Mouse (Mus musculus) thymus, postnatal 14 days (tissue): ENCODE data around the gene Tead2.

Experiments
- DNase-seq: peaks from one replicate; pipeline ENCODE4 v3.0.0; 2021

Gene Tead2

GRCm38 (mm10) chr7:45215673-45216441, at the start of gene Tead2:
Tead2 (plus strand) TSS chr7:45215753.
- no peak for DNase-seq

GRCm38 (mm10) chr7:45166950-45167401, 48.6 kb upstream of the Tead2 start:
- no peak for DNase-seq

- DNase-seq: no peak
These were observed 47.6 kb upstream of the Tead2 start for GRCm38 (mm10) chr7:45167761-45168445.

GRCm38 (mm10) chr7:45168656-45169055, 46.9 kb upstream of the Tead2 start:
- no peak for DNase-seq

- DNase-seq: no peak
These were observed 46.1 kb upstream of the Tead2 start for GRCm38 (mm10) chr7:45169495-45169894.

- DNase-seq: peak; percentile 63
These were observed 42.6 kb upstream of the Tead2 start for GRCm38 (mm10) chr7:45172974-45173373.

GRCm38 (mm10) chr7:45173772-45174171, 41.8 kb upstream of the Tead2 start:
- DNase-seq: peak; percentile 43

- DNase-seq: no peak
These were observed 40.8 kb upstream of the Tead2 start for GRCm38 (mm10) chr7:45174567-45175280.

- DNase-seq: no peak
These were observed 40.2 kb upstream of the Tead2 start for GRCm38 (mm10) chr7:45175398-45175797.

GRCm38 (mm10) chr7:45175929-45176328, 39.6 kb upstream of the Tead2 start:
- DNase-seq: no peak

GRCm38 (mm10) chr7:45176356-45176755, 39.2 kb upstream of the Tead2 start:
- no peak for DNase-seq

GRCm38 (mm10) chr7:45178550-45178949, 37.0 kb upstream of the Tead2 start:
- no peak for DNase-seq

- no peak for DNase-seq
These were observed 36.1 kb upstream of the Tead2 start, which contains the start of gene Gfy for GRCm38 (mm10) chr7:45179469-45179868. Gfy (minus strand) TSS chr7:45179569.

- DNase-seq: no peak
These were observed 34.6 kb upstream of the Tead2 start, which contains the start of gene Pth2 for GRCm38 (mm10) chr7:45180896-45181477. Pth2 (plus strand) TSS chr7:45180995.

- no peak for DNase-seq
These were observed 34.0 kb upstream of the Tead2 start for GRCm38 (mm10) chr7:45181540-45181939.

GRCm38 (mm10) chr7:45182199-45182601, 33.4 kb upstream of the Tead2 start:
- peak; percentile 90 for DNase-seq

- no peak for DNase-seq
These were observed 32.9 kb upstream of the Tead2 start for GRCm38 (mm10) chr7:45182606-45183005.

- no peak for DNase-seq
These were observed 31.9 kb upstream of the Tead2 start for GRCm38 (mm10) chr7:45183672-45184071.

GRCm38 (mm10) chr7:45185921-45186320, 29.6 kb upstream of the Tead2 start:
- no peak for DNase-seq

GRCm38 (mm10) chr7:45189600-45189999, 26.0 kb upstream of the Tead2 start:
- DNase-seq: no peak

GRCm38 (mm10) chr7:45190186-45190585, 25.4 kb upstream of the Tead2 start:
- DNase-seq: no peak

GRCm38 (mm10) chr7:45191161-45191560, 24.4 kb upstream of the Tead2 start:
- no peak for DNase-seq

GRCm38 (mm10) chr7:45191803-45192363, 23.7 kb upstream of the Tead2 start:
- DNase-seq: no peak
